Mouse (Mus musculus) C2C12 (cell line): Measurements from ENCODE around the gene Rhox7a.

ENCODE experiments used
- CEBPB ChIP-seq: IDR thresholded peaks from one replicate; pipeline ENCODE4 v1.6.1; 2011; ENCODE audit warnings: low read depth, mild to moderate bottlenecking, control low read depth, moderate library complexity
- CTCF ChIP-seq: IDR thresholded peaks from one replicate; pipeline ENCODE4 v1.5.1; 2011; ENCODE audit not compliant: control insufficient read depth, insufficient read depth, insufficient read length
- MAX ChIP-seq: IDR thresholded peaks from one replicate; pipeline ENCODE4 v1.6.1; 2011; ENCODE audit warnings: mild to moderate bottlenecking, control low read depth

DNA sequence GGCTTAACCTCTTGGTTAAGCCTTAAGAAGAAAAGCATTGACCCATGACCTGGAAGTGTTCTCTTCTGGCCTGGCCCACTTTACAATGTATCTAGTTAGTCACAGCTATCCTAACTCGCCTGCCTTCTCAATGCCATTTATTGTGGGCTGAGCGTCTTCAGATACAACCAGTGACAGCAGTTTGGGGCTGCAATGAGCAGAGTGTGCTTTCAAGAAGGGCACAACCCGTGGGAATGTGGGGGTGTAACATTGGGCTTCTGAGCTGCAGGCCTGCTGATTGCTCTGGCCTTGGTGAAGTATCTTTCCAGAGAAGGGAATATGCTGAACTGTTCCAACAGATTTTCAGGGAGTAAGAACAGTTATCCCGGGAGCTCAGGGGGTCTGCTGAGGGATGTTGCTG lies 47.4 kb downstream of the Rhox7a start, which contains the start of gene Rhox8:
- no peak for TF ChIP-seq CTCF
- TF ChIP-seq CEBPB, result no peak
- no peak for TF ChIP-seq MAX
